Mouse (Mus musculus) left cerebral cortex, adult 11 months (tissue): ENCODE measurements around the gene Tmem19.
A peak's percentile ranks its signal among the peaks of the same experiment; 100 is the strongest.

Source experiments
- DNase-seq: peaks from one replicate; pipeline ENCODE4 v3.0.0; 2022; ENCODE audit warnings: low spot score

Tmem19 gene

GRCm38 (mm10) chr10:115361840-115362622, at the start of gene Tmem19:
TSS of gene Tmem19 (minus strand) at chr10:115362501.
- peak; percentile 89 for DNase-seq

GRCm38 (mm10) chr10:115406393-115406792, 44.1 kb upstream of the Tmem19 start:
- DNase-seq, result peak; percentile 21

- DNase-seq, result no peak
These were observed 29.6 kb upstream of the Tmem19 start for GRCm38 (mm10) chr10:115391896-115392295.

- DNase-seq, result no peak
These were observed 28.8 kb upstream of the Tmem19 start for GRCm38 (mm10) chr10:115391076-115391475.

- DNase-seq, result no peak
These were observed 25.6 kb upstream of the Tmem19 start for GRCm38 (mm10) chr10:115387891-115388290.

GRCm38 (mm10) chr10:115385018-115386002, 23.0 kb upstream of the Tmem19 start:
- DNase-seq, result peak; percentile 21

GRCm38 (mm10) chr10:115384221-115385017, 22.1 kb upstream of the Tmem19 start, which contains the start of the genes Thap2 and Zfc3h1:
TSS of gene Thap2 (minus strand) at chr10:115384443.
TSS of gene Zfc3h1 (plus strand) at chr10:115384959.
- DNase-seq, result peak; percentile 97

- DNase-seq, result no peak
These were observed 21.4 kb upstream of the Tmem19 start for GRCm38 (mm10) chr10:115383644-115384220.

- no peak for DNase-seq
These were observed 20.7 kb upstream of the Tmem19 start for GRCm38 (mm10) chr10:115382846-115383643.

- DNase-seq, result no peak
These were observed 19.3 kb upstream of the Tmem19 start for GRCm38 (mm10) chr10:115381506-115382084.

- DNase-seq, result no peak
These were observed 850 bp upstream of the Tmem19 start for GRCm38 (mm10) chr10:115363151-115363550.

- no peak for DNase-seq
These were observed 293 bp upstream of the Tmem19 start for GRCm38 (mm10) chr10:115362623-115362964.

- DNase-seq, result no peak
These were observed 3.2 kb downstream of the Tmem19 start for GRCm38 (mm10) chr10:115359066-115359465.

GRCm38 (mm10) chr10:115358216-115358919, 3.9 kb downstream of the Tmem19 start:
- no peak for DNase-seq

GRCm38 (mm10) chr10:115356106-115356505, 6.2 kb downstream of the Tmem19 start:
- no peak for DNase-seq

- no peak for DNase-seq
These were observed 7.3 kb downstream of the Tmem19 start for GRCm38 (mm10) chr10:115355016-115355415.

GRCm38 (mm10) chr10:115354553-115354952, 7.7 kb downstream of the Tmem19 start:
- no peak for DNase-seq

GRCm38 (mm10) chr10:115350810-115351397, 11.4 kb downstream of the Tmem19 start:
- no peak for DNase-seq

- no peak for DNase-seq
These were observed 12.8 kb downstream of the Tmem19 start for GRCm38 (mm10) chr10:115349509-115349908.
